Mouse (Mus musculus) cerebellum, adult 18-20 months (tissue): ENCODE results near the gene Pacs1.
"Not testable (repeated sequence)": the region's sequence is repeated elsewhere in the genome, so short reads cannot be mapped to it uniquely, and the experiment has no call there.

Experiments
- DNase-seq, 2 experiments: peaks; one replicate each; pipeline ENCODE4 v3.0.0; 2021

Pacs1 gene

DNA sequence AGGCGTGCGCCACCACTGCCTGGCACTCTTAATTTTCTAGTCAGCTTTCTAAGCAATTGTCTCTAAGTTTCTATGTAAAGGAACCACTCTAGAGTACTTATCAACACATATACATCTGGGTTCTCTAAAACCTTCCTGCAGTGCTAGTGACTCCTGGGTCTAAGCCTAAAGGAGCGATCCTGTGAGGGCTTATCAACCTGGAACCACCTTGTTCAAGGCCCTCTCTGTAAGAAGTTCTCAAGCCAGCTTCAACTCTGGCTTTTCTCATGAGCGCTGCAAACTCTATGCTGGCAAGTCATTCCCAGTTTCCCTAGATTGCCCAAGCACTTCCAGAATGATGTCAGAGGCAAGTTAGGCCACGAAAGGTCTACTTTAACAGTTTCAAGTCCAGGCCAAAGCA is 5.9 kb downstream of the Pacs1 start:
- DNase-seq = no peak

DNA sequence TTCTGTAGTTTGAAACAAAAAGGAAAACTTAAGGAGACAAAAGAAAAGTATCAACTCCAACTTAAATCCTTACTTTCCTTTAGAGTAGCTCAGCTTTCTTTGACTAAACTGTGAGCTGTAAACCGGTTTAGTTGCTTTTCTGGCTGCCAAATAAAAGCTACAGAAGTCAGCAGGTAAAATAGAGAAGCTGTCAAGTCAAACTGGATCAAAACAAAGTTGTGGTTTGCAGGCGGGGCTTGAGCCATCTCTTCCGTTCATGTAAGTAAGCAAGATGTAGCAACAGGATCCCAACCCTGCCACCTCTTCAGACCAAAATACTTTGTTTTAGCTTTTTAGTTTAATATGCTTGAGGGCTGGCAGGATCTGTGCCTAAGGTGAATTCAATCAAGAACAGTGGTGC is 15.8 kb downstream of the Pacs1 start:
- no peak for DNase-seq

DNA sequence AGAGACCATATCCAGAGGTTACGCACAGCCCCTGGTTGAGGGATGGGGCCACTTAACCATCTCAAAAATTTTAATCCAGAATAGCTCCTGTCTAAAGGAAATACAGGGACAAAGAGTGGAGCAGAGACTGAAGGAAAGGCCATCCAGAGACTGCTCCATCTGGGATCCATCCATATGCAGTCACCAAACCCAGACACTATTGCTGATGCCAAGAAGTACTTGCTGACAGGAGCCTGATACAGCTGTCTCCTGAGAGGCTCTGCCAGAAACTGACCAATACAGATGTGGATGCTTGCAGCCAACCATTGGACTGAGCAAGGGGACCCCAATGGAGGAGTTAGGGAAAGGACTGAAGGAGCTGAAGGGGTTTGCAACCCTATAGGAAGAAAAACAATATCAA is 35.9 kb downstream of the Pacs1 start:
- not testable (repeated sequence) for DNase-seq

DNA sequence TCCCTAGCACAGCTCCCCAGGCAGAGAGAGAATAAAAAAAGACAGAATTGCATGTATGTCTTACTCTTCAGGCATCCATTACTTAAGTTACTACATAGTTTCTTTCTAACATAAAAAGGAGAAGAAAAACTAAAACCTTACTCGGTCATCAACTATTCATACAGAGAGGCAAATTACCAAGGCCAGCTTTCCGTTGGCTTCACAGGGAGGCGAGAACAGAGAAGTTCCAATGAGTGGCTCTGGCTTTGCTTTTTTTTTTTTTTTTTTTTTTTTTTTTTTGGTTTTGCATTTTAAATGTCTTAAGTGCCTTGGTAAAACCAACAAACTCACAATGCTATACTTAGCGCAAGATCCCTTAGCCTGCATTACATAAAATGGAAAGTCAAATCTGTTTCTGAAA is 40.2 kb downstream of the Pacs1 start:
- no peak for DNase-seq

DNA sequence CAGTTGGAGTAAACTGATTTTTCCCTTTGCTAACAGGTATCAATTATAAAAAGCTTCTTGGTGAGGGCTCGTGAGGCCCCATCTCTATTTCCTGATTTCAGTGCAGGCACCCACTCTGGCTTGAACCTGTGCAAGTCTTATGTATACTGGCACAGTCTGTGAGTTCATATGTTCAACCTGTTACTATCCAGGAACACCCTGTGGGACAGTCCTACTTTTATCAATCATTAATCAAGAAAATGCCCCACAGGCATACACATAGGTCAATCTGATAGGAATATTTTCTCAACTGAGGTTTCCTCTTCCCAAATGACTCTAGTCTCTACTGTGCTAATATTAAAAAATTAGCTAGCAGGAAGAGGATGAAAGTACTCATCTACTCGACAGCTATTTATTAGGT is 42.8 kb downstream of the Pacs1 start:
- DNase-seq = no peak

DNA sequence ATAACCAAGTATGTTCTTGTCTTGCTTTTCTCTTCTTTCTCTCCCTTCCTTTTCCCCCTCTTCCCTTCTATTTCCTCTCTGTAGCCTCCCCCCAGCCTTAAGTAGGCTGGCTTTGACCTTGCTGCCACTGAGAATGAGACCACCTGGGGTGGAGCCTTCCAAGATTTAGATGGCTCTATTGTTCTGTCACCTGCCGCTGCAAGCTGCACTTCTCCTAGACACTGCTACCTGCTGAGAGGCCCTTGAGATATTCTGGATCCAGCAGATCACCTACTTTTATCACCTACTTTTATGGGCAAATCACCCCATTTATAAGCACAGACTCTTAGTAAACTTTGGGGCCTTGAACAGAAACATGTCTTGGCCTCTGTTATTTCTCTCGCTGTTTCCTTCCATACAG is 48.3 kb downstream of the Pacs1 start:
- no peak for DNase-seq

DNA sequence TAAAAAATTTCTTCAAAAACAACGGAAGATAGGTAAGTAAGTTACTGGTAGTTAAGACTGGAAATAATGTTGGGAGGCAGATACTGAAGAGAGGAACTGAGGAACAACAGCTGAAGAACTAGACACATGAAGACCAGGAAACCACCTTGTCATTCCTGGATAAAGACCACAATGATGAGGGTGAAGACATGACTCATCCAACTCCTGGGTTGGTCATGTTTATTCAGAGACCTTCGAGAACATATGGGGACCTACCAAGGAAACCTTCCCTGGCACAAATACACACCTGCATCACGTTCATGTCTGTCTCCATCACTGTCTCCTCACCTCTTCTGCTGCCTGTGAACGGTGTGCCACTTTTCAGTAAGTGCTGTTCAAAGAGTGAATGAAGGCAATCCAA is 48.8 kb downstream of the Pacs1 start:
- DNase-seq = no peak

DNA sequence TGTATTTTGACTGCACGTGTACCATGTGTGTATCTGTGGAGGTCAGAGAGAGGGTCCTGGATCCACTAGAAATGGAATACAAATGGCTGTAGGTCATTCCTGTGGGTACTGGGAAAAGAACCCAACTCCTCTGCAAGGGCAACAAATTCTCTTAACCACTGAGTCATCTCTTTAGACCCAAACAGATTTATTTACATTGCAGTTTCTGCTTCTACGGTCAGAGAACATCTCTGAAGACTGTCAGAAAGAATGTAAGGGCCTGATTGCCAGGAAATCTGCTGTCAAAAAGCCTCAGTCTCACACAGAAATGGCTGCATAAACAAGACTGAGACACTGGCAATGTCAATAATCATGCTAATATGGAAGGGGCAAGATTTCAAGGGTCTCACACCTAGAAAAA is 51.0 kb downstream of the Pacs1 start:
- DNase-seq = no peak

DNA sequence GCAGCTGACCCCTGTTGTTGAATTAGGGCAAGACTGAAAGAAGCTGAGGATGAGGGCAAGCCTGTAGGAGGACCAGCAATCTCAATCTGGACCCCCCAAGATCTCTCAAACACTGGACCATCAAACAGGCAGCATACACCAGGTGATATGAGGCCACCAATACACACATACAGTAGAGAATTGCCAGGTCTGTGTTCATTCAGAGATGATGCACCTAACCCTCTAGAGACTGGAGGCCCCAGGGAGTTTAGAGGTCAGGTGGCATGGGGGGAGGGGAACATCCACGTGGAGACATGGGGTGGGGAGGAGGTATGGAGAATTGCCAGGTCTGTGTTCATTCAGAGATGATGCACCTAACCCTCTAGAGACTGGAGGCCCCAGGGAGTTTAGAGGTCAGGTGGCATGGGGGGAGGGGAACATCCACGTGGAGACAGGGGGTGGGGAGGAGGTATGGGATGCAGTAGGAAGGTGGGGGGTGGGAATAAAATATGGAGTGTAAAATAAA is 51.6 kb downstream of the Pacs1 start:
- DNase-seq = not testable (repeated sequence)

DNA sequence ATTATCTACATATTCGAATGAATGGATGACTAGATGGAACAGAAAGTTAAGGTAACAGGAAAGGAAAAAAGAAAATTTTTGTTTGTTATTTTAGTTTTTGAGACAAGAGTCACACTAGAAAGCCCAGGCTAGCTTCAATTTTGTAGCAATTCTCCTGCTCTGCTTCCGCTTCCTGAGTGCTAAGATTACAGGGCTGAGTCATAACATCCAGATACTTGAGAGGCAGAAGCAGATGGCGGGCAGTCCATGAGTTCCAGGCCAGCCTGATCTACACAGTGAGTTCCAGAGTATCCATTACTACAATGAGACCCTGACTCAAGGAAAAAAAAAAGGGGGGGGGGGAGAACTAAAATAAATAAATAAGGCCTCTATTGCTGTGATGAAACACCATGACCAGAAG is 52.5 kb downstream of the Pacs1 start:
- DNase-seq = no peak

DNA sequence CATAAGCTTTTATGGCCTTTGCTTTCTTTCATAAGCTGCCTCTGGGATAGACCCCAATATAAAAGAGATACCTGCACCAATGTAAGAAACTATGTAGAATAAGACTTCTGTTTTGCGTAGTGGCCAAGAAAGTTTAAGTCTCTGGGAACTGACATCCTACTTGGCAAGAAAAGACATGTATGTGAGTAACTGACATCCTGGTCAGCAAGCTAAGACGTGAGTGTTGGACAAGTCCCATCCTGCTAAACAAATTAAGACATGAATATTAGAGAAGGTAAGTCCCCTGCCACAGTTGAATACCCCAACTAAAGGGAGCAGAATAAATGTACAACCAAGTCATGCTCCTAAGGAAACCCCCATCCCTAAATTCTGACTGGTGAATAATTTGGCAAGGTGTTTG is 71.2 kb downstream of the Pacs1 start:
- DNase-seq = no peak

DNA sequence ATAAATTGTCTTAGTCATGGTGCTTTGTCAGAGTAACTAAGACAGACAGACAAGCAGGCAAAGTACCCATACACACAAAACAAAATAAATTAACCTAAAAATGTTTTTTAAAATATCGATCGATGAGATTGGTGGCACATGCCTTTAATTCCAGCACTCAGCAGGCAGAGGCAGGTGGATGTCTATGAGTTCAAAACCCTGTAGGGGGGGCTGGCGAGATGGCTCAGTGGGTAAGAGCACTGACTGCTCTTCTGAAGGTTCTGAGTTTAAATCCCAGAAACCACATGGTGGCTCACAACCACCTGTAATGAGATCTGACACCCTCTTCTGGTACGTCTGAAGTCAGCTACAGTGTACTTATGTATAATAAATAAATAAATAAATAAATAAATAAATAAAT is 72.3 kb downstream of the Pacs1 start:
- DNase-seq = not testable (repeated sequence)

DNA sequence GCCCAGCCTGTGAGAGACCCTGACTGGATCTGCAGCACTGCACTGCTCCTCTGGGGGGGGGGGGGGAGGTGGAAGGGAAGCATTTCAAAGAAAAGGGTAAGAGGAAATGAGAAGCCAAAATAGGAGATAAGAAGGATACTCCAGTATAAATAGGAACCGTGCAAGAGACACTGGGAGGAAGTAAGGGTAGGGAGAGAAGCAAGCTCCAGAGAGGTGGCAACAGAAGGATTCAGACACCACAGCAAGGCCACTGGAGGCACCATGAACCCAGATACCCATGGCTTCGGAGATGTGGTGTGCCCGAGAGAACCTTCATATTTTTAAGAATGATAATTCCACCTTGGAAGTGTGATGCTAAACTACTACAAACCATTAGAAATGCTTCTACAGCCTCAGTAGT is 74.4 kb downstream of the Pacs1 start:
- DNase-seq = no peak

DNA sequence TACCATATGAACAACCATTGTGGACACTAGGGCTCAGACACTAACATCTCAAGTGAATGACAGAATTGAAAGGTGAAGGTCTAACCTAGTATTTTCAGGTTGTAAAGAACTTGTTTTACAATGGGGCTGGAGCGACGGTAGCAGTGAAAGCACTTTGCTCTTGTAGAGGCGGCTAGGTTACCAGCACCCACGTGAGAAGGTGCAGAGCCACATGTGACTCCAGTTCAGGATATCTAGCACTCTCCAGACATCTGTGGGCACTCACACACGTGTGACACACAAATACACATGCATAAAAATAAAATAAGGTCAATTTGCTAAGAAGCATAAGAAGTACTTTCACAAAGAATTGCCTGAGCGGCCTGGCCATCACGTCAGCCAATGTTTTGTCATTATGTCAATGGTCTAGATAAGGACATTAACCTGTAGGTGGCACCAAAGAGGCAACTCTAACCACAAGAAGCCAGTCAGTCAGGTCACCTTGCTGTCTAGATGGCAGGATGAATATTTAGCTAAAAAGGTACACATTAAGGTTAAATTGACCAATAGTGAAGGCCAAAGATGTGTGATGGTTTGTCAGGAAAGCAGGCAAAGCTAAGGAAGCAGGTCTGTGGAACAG is 77.4 kb downstream of the Pacs1 start:
- peak; percentile 62 to 66 for DNase-seq

DNA sequence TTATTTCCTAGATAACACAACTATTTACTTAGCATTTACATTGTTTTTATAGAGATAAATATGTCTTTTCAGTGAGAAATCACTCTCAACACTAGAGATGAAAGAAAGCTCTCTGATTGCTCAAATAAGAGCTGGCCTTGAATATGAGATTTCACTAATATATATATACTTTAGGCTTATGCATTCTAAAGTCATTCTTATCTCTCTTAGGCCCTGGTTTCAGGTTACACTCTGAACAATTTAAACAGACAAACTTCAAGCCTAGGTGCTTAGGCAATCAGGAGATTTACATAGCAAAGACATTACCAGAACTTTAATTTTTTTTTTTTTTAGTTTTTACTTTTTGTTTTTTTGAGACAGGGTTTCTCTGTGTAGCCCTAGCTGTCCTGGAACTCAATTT is 80.5 kb downstream of the Pacs1 start:
- no peak for DNase-seq

DNA sequence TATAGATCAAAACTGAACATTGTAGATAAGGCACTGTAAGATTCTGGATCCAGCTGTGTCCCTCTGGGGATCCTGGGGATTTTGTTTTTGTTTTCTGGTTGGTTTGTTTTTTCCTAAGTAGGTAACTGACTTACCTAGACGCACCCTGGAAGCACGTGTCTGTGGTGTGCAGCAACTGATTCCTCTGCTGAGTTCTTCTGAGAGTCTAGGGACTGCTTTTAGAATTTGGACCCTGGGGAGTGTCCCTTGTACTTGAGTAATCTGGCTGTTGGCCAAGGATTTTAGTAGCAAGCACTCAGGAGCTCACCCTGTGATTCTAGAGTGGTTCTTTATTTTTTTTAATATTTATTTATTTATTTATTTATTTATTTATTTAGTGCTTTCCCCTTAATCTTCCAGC is 85.5 kb downstream of the Pacs1 start:
- DNase-seq = no peak

DNA sequence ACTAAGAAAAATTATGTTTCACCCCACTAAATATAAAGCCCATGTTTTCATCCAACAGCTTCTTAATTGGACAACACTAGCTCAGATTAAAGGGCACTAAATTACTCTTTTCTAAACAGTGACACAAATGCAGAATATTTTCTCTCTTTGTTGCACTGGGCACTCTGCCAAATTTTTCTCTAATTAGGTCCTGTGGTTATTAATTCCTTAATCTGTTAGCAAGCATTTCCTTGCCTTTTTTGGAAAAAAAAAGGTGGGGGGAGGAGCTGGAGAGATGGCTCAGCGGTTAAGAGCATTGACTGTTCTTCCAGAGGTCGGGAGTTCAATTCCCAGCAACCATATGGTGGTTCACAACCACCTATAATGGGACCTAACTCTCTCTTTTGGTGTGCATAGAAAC is 91.0 kb downstream of the Pacs1 start:
- DNase-seq = peak; percentile 8 to 14

DNA sequence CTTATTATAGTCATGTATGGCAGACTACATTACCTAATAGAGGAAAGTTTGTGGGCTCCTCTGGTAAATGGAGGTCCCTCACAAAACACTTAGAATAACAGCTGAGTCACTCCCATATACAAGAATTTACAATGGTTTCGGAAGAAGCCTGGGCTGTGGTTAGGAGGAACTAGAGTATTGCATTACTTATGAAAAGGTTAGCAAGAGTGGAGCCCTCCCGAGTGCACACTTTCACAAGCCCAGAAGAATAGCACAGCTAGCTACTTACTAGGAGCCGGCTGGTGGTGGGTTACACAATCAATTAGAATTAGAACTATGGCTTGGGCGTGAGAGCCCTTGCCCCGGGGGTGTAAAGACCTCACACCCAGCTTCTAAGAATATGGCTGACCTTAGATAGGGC is 94.3 kb downstream of the Pacs1 start:
- no peak for DNase-seq

DNA sequence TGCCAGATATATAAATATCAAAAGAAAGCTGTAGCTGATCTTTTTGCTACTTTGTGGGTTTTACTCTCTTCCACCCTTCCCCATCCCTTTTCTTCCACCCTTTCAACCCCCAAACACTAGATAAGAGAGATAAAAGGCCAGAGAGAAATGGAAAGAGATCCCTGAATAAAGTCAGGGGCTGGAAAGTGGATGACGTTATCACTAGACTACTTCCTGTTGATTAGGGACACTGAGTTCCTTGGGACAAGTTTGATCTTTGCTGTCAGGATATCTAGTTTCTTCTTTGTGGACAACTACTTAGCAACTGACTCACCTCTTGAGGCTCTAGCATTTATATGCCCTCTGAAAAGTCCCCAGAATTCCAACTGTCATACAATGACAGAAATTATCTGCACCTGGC is 102.5 kb downstream of the Pacs1 start:
- DNase-seq = no peak

DNA sequence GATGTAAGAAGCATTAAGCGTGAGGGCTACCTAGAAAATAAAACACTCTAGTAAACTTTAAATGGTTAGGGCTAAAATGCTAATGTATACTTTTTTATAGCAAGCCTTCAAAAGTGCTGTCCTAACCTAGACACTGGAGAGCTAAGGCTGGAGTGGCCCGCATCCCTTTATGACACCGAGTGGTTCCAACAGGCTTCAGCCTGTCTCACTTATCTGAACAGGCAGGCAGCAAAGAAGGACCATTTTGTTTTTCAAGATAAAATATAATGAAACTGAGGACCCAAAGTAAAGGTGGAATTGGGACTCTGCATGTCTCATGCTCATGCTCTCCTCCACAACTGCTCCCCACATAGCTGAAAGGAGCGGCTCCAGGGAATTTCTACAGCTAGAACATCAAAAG is 105.4 kb downstream of the Pacs1 start:
- DNase-seq = no peak

DNA sequence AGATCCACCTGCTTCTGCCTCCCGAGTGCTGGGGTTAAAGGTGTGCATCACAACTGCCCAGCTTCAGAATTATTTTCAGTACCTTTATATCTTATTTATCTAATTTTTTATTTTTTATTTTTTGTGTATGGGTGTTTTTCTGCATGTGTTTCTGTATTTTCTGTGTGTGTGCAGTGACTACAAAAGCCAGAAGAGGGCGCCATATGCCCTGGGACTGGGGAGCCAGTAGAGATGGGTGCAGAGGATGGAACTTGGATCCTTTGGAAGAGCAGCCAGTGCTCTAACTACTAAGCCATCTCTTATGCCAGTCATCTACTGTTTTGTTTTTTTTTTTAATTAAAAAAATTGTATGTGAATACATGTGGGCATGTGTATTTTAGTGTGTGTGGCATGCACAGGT is 108.5 kb downstream of the Pacs1 start:
- DNase-seq = no peak

DNA sequence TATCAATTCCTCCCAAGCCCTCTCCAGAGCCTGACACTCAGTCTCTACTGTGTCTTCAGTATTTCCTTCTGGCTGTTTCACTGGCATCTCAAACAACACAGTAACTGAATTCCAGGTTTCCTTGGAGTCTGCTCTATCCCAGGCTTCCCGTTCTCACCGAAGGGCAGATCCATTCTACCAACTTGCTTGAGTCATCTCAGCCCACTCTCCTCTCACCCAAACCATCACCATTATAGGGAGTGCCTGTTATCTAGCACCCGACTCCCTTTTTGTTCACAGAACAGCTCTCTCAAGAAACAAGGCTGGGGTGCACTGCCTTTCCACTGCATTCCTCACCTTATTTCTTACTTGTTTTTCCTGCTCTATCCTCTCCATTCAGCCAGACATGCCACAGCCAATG is 111.0 kb downstream of the Pacs1 start:
- no peak for DNase-seq

DNA sequence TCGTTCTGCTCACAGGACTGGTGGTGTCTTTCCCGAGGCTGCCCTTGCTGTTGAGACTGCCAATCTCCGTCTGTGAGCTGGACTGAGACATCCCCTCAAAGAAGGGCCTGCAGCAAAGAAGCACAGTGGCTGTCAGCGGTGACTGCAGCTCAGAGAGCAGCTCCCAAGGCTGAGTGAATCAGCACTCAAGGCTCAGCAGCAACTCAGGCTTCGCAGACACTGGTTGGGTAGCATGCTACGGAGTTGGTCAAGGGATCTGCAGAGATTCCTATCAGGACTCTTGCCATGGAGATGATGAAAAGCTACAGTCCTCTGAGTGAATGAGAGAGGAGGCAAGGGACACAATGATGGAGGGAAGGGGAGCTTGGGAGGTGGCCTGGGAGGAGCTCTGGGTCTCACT is 120.7 kb downstream of the Pacs1 start:
- no peak for DNase-seq

DNA sequence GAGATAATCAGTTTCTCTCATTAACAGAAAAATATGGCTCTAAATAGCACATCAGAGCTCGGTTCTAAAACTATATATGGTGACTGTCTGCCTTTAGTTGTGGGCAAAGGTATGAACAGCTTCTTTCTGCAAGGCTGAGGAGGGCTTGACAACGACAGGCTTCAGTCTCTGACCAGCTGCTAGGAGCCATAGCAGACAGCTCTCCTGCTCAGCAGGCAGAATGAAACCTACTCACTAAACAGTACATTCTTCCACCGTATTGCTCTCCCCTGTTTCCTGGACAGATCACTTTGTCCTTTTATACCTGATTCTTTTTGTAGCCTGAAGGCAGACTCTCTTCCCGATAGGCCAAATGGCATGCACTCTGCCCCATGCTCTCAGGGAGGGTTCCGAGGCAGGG is 121.2 kb downstream of the Pacs1 start:
- DNase-seq = peak; percentile 26 to 40

DNA sequence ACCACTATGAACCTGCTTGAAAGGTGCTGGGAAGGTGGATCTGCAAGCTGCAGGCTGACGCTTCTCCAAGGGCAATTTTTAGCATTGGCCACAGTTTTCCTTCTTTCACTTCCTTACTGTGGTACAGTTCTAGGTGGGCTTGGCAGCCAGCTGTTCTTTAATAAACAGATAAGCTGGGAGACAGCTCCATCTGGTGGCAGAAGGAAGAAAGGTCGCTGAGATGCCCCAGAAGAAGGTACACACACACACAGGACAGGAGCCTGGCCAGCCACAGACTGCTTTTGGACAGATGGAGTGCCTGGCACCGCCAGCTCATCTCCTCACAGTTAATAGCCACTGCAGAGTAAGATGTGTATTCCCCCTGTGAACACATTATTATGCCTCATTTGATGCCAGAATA is 121.6 kb downstream of the Pacs1 start:
- peak; percentile 87 to 88 for DNase-seq

DNA sequence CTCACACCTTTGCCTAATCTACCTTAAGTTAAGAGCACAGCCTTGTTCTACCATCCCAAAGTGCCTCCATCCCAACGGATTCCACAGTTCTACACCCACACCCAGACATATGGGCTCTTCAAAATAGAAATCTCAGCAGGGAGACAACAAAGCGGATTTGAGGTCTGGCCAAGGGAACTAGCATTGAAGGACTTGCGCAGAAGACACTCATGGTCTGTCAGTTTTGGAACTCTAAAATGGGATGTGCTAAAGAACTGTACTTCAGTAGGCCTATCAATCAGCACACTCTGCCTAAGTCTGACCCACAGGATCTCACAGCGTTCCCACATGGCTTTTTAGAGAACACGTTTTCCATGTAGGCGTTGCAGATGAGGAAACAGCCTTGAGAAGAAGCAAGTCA is 122.6 kb downstream of the Pacs1 start:
- DNase-seq = peak; percentile 56 to 58
